Mouse (Mus musculus): ENCODE measurements around the gene Pak6.

Gene Pak6

DNA sequence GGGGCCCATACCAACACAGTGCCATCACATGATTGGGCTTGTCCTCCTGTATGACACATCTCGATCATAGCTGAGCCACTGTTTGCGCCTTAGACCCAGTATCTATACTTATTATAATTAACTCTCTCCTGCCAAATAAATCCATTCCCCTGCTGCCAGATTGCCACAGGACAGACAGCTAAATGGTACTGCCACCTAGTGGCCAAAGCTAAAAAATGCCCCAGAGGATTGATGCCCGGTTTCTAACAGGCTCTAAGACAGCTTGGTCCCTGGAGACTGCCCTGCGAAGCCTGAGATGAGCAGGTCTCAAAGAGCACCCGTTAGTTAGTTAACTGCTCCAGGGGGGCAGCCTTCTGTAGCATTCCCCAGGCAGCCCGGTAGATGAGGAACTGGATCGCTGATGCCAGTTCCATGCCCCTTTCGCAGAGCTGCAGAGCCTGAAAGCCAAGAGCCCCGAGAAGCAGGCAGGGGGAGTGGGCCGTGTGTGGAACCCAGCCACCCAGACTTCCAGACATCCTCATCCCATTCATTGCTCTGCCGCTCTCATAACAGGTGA is 32.7 kb downstream of the Pak6 start:
- in situ Hi-C loops (cut with MboI; ENCODE audit: low sequenced_read_pairs), result no loop called here

DNA sequence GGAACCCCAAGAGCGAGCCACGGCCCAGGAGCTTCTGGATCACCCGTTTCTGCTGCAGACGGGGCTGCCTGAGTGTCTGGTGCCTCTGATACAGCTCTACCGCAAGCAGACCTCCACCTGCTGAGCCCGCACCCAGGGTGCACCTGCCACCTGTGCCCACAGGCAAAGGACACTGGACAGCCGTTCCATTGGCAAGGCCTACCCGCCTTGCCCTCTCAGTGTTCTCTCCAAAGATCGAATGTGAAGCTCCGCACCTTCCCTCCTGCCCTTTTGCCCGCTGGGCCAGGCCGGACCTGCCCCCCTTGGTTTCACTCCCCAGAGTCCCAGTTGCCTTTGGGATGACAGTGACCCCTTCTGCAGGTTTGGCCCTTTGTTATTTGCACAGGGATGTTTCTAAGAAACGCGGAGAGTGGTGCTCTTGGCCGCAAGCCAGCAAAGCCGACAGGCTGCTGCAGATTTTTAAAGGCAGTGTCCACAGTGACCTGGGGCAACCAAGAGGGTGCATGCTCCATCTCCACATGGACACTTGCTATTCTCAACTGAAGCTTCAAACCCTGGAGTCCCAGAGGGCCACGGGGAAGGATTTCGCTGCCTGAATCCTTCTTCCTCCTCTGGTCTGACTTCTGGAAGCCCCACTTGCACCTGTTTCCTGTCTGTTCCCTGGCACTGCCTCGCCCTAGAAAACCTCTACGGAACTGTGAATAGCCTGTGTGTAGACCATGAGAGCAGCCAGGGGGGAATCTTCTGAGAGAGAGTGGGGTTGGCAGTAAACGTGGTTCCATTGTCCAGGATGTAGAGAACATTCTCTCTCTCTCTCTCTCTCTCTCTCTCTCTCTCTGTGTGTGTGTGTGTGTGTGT is 33.6 kb downstream of the Pak6 start:
- in situ Hi-C loops (cut with MboI; ENCODE audit: low sequenced_read_pairs), result no loop called here

GRCm38 (mm10) chr2:118697311-118697877 is 34.3 kb downstream of the Pak6 start:
- in situ Hi-C loops (cut with MboI; ENCODE audit: low sequenced_read_pairs), result no loop called here

- in situ Hi-C loops (cut with MboI; ENCODE audit: low sequenced_read_pairs), result no loop called here
Measured at GRCm38 (mm10) chr2:118697955-118698354, 34.9 kb downstream of the Pak6 start.

- in situ Hi-C loops (cut with MboI; ENCODE audit: low sequenced_read_pairs), result no loop called here
Measured at GRCm38 (mm10) chr2:118700179-118701062, 37.3 kb downstream of the Pak6 start.

- in situ Hi-C loops (cut with MboI; ENCODE audit: low sequenced_read_pairs), result no loop called here
Measured at GRCm38 (mm10) chr2:118701161-118701560, 38.1 kb downstream of the Pak6 start.

- in situ Hi-C loops (cut with MboI; ENCODE audit: low sequenced_read_pairs), result no loop called here
Measured at GRCm38 (mm10) chr2:118701971-118702882, 39.1 kb downstream of the Pak6 start.

- in situ Hi-C loops (cut with MboI; ENCODE audit: low sequenced_read_pairs), result no loop called here
Measured at GRCm38 (mm10) chr2:118702883-118703761, 40.0 kb downstream of the Pak6 start.

DNA sequence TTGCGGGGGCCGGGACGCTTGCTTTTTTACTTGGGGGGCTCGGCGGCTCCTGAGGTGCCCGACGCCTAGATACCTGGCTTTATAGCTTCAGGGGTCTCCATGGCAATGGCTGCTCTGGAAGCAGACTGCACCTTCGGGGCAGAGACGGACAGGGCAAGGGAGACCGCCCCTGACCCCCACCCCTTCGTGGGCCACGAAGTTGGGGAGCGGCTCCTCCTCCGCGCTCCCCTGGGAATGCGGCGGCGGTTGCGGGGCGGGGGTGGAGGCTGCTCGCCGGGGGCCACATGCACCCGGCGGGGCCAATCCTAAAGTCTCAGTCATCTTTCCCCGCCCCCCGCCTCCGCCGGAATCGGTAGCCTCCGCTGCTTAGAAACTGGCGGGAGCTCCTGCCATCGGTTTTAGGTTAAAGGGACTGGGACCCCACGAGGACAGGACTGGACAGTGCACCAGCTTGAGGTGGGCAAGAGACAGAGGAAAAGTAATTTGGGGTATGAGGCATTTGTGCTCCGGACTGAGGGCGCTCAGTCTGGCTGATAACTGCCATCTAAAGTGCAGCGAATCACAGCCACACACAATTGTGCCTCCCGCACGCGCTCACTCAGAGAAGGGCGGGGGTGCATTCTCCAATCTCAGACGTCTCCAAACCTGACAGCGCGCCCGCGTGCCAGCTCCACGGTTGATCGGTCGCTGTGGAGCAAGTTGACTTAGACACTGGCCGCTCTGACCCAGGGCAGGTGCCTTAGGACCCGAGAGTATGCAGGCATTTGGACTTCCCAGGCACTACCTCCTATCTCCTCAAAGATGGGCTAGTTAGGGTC is 41.0 kb downstream of the Pak6 start, which contains the start of gene Ankrd63:
TSS of gene Ankrd63 (minus strand) at position 51 of the 818 bp plus-strand sequence.
- in situ Hi-C loops (cut with MboI; ENCODE audit: low sequenced_read_pairs), result no loop called here

DNA sequence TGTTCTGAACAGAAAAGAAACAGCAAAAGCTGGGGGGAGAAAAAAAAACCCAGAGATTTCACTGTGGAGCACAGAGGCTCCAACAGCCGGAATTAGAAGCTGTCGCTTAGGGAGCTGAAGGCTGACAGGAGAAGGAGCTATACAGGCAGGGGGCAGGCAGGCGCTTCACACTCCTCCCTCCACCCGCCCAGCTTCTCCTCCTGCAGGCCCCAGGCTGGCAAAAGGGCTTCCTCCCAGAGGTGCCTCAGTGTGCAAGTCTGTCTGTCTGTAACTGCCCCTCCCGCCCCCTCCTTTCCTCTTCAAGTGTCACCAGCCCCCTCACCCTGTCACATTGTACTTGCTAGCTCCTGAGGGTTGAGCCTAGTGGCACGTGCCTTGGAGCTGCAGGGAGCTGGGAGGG is 43.3 kb downstream of the Pak6 start:
- in situ Hi-C loops (cut with MboI; ENCODE audit: low sequenced_read_pairs), result no loop called here

DNA sequence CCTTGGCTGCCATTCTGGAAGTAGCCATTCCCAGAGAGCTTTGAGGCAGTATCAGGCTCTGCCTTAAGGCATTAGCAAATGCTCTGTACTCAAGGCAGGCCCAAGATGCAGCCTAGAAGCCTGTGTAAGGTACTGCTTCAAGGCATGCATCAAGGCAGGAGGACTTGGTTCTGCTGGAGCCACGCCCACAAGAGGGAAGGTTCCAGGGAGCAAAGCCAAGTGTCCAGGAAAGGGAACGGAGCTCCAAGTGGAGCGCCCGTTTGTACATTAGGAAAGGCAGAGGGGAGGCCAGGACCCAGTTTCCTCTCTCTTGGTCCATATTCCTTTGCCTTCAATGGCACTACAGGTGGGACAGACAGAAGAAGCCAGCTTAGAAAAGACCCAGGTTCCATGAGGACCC is 45.4 kb downstream of the Pak6 start:
- in situ Hi-C loops (cut with MboI; ENCODE audit: low sequenced_read_pairs), result no loop called here

DNA sequence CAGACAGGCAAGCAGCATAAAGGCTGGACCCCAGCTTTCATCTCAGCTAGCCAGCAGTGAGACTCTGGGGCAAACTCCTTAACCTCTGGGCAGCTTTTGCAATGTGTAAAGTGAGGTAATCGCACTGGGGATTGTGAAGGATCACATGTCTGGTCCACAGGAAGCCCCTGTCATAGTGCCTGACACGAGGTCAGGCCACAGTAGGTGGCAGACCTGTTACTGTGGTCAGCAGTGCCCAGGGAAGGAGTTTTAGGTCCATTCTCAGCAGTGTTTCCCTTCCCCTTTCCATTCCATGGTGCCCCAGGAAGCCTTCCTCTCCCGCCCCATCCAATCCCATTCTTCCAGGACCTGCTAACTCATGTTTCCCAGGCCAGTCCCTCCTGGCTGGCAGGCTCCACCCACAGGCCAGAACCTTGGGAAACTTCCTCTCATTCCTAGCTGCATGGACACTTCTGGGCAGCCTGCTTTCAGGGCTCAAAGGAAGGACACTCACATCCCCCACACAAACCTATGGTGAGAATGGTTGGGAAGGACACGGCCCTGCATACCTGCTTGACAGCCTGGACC is 46.6 kb downstream of the Pak6 start:
- in situ Hi-C loops (cut with MboI; ENCODE audit: low sequenced_read_pairs), result no loop called here

DNA sequence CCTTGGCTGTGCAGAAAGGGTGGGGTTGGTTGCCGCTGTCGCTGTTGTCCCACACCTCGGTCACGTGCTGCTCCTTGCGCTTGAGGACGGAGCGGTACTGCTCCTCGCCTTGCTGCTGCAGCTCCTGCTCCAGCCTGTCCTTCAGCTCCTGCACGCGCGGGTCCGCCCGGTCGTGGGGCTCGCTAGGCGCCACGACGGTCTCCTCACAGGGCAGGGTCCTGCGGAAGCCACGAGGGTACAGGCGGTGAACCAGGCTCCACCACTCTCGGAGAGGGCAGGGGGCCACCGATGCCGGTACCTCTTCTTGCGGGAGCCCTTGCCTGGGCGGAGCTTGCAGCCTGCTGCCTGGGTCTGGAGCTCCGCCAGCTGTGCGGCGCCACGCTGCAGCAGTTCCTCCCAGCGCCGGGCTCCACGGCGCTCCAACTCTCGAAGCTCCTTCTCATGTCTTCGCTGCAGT is 48.0 kb downstream of the Pak6 start:
- in situ Hi-C loops (cut with MboI; ENCODE audit: low sequenced_read_pairs), result no loop called here

DNA sequence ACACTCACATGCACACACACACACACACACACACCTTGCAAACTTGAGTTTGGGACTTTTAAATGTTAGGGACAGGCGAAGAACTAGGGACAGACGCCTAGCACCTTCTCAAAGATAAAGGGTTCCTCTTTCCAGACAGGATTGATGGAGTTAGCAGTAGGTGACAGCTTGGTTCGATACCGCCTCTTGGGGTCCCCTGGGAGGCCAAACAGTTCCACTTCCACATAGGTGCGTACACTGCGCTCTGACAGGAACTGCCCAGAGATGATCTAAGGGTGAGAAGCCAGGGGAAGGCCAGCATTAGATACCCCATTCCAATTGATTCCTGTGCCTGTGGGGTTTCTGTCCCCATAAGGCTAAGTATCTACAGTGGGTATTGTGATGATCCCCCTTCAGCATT is 50.5 kb downstream of the Pak6 start:
- in situ Hi-C loops (cut with MboI; ENCODE audit: low sequenced_read_pairs), result no loop called here

DNA sequence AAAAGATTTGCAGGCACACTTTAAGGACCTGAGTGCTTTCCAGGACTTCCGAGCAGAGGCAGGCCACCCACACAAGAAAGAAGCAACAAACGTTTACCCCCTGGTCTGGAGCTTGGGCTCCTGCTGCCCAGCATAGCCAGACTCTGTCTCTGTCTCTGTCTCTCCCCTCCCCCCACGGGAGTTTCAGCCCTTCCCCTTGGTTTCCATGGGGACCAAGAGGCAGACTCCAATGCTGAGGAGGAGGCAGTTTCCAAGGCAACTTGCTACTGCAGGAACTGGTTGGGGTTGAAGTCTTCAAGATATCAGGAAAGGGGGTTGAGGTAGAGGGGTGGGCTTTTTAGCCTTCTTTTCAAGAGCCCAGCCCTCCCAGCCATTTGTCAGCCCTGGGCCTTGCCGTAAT is 51.1 kb downstream of the Pak6 start:
- in situ Hi-C loops (cut with MboI; ENCODE audit: low sequenced_read_pairs), result no loop called here

DNA sequence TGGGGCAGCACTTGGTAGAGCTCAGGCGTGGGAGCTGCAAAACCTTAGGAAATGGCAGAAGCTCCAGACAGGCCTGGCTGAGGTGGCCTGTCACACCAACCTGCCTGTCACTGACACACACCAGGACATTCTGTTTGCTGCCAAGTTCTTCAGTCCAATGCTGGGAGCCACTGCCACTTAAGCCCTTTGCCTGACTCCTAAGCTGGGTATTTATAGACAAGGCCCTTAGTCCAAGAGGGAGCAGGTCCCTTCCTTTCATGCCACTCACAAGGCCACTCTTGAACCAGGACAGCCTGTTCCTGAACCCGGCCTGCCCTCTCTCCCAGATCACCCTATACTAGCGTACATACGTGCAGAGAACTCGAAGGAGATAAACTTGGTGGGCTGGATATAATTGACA is 53.6 kb downstream of the Pak6 start:
- in situ Hi-C loops (cut with MboI; ENCODE audit: low sequenced_read_pairs), result no loop called here

DNA sequence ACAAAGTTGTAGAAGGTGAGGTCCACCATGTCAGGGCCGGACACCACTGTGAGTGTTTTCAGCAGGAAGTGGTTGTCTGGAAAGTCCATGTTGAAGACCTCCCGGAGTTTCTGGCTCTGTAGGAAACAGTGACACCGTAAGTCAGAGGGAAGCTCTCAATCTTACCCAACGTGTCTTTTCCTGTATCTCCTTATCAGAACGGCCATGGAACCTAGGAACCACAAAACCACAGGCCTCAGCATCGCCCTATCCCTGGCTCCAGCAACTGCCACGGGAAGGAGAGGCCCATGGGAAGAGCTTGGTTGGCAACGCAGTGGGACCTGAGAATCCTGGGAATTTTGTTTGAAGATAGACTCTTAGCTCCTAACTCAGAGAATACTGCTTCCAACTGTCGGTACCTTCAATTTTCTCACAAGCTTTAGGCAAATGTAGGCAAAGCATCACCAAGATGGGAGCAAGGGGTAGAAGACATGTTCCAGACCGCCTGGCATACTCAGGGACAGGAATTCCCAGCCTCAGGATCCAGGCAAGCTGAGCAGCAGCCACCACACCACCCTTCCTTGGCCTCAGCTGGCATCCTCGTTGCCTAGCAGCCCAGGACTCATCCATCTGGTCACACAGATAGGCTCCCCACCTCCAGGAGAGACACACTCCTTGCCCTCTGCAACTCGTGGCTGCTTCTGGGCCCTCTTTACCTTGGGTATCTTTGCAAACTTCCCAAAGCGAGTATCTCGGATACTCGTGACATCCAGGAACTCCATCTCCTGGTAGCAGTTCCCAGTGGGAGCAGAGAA is 60.8 kb downstream of the Pak6 start:
- in situ Hi-C loops (cut with MboI; ENCODE audit: low sequenced_read_pairs), result no loop called here
